Mouse (Mus musculus) WW6 (cell line): ENCODE measurements around the gene Ano1.

Source experiments
- DNase-seq: peaks from one replicate; pipeline ENCODE4 v3.0.0-alpha.2; 2013; ENCODE audit warnings: low read depth, low spot score

Gene Ano1

GRCm38 (mm10) chr7:144768845-144769244, 17.1 kb upstream of the Ano1 start:
- DNase-seq = no peak

DNA sequence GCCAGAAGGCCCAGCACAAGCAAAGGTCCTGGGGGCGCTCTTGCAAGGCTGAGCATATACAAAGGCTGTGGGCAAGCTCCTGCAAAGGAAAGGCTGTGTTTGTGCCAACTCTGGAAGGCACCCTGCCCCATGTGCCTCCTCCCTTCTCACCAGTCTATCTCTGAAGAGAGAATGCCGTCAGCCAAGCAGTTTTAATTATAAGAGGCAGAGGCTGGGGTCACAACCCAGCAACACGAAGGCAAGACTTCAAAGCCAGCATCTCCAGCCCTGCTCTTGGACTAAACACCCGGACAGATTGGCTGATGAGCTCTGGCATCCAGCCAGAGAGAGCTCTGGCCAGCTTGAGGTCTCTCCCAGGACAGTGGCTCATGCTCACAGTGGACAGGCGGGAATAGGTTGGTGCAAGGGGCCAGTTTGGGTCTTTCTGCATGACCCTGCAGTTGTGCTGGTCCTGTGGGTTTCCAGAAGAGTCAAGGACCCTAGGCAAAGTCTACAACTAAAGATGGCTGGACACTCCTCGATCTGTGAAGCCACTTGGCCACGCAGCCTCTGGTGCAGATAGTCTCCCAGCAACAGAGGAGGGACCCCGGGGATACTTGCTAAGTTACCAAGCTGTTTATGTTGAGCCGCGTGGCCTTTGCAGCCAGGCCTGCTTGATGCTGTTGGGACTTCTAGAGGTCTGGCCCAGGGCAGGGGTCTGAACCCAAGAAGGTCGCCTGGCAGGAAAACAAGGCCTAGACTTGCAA, 12.9 kb upstream of the Ano1 start:
- DNase-seq = no peak

DNA sequence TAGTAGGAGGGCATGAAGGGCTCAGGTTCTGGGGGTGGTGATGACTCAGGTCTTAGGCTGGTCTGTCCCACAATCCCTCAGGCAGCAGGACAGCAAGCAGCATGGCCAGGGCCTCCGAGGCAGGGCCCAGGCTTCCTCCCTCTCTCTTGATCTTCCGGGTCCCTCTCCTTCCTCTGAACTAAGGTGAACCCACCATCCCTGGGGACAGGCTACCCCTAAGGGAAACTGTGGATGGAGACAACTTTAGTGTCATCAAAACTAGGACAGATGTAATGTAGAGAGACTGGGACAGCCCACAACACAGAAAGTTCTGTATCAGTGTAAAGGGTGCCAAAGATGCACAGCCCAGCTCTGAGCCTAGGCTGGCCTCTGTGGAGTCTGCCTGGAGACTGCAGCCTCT, 12.2 kb upstream of the Ano1 start:
- DNase-seq = no peak

DNA sequence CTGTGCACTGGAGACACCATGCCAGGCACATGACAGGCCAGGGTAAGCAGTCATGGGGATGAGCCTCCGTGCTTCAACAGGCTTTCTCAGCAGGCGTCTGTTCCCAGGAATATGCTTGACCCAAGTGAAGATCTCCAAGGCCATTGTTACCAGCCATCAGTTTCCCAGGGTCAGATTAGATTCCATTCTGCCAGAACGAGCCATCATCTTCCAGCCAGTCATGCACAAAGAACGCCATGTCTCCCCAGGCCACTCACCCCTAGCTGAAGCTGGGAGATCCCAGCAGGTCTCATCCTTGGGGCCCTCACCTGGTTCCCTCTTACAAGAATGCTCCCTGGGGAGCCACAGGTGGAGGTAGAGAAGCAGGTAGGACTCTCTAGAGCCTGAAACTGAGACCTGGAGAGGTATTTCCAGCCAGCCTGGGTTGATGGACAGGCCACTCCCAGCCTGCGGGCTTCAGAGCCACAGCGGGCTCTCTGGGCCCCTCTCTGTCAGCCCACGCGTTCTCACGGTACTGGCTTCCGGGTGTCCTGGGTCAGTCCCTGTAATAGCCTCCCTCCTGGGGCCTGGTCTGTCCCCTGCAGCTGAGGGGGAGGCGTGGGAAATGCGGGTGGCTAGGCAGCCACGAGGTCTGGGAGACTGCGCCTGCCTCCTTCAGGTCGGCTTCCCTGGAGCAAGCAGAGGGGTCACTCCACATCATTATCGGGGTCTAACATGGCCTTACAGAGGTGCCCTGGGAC, 10.9 kb upstream of the Ano1 start:
- no peak for DNase-seq

DNA sequence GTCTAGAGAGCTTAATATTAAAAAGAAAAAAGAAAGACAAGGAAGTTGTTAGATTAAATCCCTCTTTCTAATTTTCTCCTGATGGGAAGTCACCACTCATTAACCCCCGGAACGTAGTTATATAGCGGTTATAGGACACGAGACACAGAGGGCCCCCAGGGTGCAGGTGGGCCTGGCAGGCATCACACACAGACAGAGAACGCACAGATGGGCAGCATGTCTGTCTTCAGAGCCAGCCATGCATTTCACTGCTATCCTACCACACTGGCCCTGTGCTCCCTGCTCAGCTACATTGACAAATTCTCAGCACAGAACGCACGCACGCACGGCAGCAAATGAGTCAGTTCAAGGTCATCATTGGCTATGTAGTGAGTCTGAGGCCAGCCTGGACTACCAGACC, 8.5 kb upstream of the Ano1 start:
- no peak for DNase-seq

GRCm38 (mm10) chr7:144759455-144759854, 7.7 kb upstream of the Ano1 start:
- no peak for DNase-seq

DNA sequence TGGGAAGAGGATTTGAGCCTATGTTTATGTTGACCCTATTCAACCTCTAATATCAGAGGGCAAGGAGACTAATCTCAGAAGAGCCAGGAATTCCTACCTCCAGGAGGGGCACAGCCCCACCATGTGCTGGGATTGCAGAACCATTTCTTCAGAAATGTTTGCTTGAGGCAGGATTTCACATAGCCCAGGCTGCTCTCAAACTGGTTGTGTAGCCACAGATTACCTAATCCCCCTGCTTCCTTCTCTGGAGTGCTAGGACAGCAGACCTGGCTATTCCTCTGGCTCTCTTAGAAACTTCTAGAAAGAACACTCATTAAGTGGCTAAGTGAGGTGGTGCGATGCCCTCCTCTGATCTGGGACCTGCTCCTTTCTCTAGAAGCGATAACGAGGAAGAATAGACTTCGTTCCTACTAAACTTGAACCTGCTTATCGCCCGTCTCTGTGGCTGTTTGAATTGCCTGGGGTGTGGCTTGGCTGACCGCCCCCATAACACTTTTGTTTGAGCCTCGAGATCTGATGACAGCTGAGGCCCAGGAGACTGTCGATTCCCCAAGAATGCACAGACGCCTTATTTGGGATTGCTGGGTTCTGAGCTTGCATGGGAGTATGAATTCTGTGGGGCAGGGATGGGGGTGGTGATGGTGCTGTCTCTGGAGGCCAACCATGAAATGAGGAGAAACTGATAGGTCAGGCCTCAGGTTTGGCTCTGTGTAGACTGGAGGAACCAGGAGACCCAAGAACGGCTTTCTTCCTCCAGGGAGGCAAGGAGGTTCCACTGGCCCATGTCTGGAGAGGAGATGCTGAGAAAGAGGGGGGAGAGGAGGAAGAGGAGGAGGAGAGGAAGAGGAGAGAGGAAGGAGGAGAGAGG, 4.0 kb upstream of the Ano1 start:
- no peak for DNase-seq

DNA sequence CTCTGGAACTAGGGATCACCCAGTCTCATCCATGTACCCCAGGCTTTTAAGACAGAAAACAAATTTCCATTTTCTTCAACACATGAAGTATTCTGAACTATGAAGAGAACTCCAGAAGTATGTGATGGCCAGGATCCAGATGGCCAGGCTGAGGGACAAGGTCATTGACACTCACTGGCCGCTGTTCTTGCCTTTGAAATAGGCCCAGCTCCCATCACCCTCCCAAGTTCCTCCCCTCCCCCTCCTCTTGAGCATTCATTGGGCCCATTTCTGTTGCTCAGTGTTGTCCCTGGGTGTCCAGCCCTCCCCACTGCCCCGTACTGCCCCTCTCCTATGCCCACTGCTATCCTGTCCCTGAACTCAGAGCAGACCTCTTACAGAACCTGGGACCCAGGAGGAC, 2.9 kb upstream of the Ano1 start:
- no peak for DNase-seq

GRCm38 (mm10) chr7:144753657-144754031, 1.9 kb upstream of the Ano1 start:
- DNase-seq = no peak

- no peak for DNase-seq
Measured at GRCm38 (mm10) chr7:144752919-144753656, 1.3 kb upstream of the Ano1 start.

DNA sequence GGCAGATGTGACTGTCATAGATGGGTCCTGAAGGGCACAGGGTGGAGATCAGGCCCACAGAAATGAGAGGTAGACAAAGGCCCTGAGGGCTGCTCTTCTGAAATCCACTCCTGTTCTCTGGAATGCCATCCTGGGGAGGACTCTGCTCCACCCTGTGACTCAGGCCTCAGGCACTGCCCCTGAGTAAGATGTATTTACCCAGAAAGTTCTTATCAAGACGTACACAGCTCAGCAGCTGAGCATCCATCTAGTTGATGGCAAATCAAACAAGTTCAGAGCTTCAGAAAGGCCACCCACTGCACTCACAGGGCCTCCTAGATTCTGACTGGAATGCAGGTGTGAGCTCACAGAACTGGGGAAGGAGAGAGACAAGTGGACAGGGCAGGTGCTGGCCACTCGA, 4.0 kb downstream of the Ano1 start:
- no peak for DNase-seq

DNA sequence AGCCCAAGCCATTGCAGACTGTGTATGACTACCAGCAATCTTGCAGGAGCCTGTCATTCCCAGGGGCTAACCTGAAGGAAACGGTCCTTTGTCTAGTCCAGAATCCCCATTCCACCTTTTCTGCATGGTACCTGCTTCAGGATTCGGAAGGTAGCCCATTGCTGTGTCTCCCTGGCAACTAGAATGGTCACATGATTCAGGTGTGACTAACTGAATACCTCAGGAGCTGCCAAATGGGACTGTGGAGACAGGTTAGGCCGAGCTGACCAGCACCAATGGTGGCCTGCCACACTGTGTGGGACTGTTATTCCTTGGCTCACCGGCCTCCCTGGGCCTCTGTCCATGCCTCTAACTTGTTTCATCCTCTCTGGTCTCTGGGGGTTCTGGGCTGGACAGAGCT, 5.3 kb downstream of the Ano1 start:
- no peak for DNase-seq

- no peak for DNase-seq
Measured at GRCm38 (mm10) chr7:144743874-144744273, 7.9 kb downstream of the Ano1 start.

DNA sequence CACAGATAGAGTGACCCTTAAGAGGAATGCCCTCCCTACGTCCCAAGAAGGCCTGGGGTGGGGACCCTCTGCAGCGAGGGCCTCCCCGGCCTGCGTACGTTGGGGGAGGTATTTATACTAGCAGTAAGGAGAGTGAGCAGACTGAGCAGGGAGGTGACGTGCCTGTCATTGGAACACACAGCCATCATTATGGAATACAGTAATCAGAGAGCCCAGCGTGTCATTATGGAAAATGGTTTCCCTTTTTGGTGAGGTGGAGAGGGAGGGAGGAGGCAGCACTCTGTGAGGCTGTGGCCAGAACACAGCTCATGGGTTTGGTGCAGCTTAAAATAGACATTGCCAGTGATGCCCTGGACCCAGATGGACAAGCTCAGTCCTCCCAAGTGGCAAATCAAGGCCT, 11.1 kb downstream of the Ano1 start:
- DNase-seq = no peak

DNA sequence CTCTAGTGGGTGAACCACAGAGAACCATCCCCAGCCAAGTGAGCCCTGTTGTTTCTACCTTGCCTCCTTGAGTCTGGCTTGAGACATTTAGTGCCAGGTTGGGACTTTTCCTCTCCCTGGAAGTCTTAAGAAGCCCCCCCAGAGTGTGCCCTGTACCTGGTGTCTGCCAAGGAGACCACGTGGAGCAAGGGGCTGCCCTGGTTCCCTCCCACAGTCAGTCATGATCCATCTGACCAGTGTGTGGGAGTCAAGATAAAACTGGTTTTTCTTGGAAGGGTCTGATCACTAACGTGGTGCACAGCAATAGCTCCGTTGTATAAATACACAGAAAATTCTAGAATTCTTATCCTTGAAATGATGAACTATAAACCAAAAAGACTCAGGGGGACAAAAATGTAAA, 12.0 kb downstream of the Ano1 start:
- DNase-seq = no peak

DNA sequence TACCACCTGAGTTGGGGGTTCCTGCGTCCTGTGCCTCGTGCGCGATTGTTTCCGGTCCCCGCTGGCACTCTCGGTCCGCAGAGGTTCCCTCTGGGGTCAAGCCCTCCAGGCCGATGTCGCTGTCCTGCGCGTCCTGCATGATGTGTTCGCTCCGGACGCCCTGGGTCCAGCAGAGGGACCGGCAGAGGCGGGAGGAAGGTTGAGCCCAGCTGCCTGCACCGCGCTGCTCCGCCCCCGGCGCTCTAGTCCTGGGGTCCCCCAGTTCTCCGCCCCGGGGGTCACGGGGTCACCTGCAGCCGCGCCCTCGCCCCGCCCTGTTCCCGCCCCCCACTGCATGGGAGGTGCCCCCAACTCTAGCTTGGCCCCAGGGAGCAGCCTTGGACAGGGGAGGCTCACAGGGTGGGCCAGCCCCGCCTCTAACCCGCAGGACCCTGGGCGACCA, 13.4 kb downstream of the Ano1 start:
- no peak for DNase-seq

GRCm38 (mm10) chr7:144731897-144732291, 19.9 kb downstream of the Ano1 start:
- DNase-seq = no peak

DNA sequence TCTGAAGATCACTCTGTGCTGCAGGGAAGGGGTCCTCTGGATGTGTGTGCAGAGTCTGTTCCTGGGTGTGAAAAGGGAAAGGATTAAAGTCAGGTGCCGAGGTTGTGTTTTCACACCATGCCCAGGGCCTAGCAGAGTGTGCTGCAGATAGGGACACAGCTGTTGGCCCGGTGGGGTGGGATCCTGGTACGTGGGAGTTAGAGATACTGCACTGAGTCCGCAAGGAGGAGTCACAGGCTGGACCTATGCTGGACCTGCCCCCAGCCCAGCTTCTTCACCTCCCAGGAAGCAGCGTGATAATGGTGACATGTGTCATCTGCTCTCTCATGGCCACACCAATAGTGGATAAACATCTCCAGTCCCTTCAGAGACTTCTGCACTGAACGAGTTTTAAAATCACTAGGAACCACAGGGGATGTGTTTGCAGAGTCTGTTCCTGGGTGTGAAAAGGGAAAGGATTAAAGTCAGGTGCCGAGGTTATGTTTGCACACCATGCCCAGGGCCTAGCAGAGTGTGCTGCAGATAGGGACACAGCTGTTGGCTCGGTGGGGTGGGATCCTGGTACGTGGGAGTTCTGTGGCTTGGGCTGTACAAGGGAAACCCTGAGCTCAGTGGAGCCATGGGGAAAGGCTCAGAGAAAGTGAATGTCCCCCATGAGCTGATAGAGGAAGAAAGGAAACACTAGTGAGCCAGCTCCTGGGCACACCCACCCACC, 20.4 kb downstream of the Ano1 start:
- DNase-seq = no peak

GRCm38 (mm10) chr7:144724283-144724682, 27.5 kb downstream of the Ano1 start:
- DNase-seq = no peak

DNA sequence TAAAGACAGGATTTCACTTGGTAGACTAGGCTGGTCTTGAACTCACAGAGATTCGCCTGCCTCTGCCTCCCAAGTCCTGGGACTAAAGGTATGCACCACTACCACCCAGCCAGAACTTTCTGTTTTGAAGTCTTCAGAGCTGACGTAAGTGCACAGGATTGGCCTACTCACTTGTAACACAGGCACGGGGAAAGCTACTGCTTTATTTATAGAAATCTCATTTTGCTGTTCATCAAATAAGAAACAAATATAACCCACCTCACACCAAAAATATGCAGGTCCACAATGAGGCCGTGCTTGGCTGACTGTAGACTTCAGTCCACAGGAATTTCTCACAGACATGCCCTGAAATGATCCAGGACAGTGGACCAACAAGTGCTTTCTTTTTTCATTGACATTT, 31.8 kb downstream of the Ano1 start:
- DNase-seq = no peak

DNA sequence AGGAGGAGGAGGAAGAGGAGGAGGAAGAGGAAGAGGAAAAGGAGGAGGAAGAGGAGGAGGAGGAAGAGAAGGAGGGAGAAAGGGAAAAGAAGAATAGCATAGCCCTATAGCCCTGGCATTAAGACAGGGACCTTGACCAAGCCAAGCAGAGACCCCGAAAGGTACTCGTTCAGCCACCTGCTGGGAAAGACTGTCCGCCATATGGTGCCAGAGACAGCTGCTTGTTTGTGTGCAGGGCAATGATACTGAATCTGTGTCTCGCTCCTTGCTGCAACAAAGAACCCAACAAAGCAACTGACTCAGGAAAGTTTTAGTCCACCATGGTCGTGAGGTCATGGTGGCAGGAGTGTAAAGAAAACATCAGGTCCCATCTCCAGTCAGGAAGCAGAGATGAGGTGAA, 34.0 kb downstream of the Ano1 start:
- DNase-seq = no peak
